Mouse (Mus musculus): ENCODE data around the gene Nat9. TPM values are rescaled to one million over a fixed set of nuclear protein-coding genes. Genes with fewer than 3 reads are reported as not detected.

Gene Nat9
- polyA plus RNA-seq, 1 experiment from 2014 or later: 20.8 TPM

GRCm38 (mm10) chr11:115188539-115189231 is 1.0 kb upstream of the Nat9 start:
- Histone ChIP-seq H3K27ac (ENCODE audit: low read length) (no peak overlapping the region; the same call in 1 of the 2 replicates), H3K27me3 (ENCODE audit: control insufficient read depth, insufficient read depth, low read length) (no peaks in the 10 kb centered on the region), H3K36me3 (ENCODE audit: control insufficient read depth, insufficient read depth) (peaks cover 3% of the 10 kb centered on the region; the same call in 1 of the 2 replicates), H3K4me3 (ENCODE audit: low read length) (no peak overlapping the region), H3K4me1 (ENCODE audit: control insufficient read depth, insufficient read depth, low read length) (peaks cover 22% of the 10 kb centered on the region), H3K9me3 (replicated peaks; ENCODE audit: control insufficient read depth, low read length) (no peaks in the 10 kb centered on the region), H3K9ac (ENCODE audit: low read length) (no peak overlapping the region), H3K4me2 (ENCODE audit: low read depth, low read length) (no peak overlapping the region; the same call in 1 of the 2 replicates)
- ATAC-seq (replicated peaks; ENCODE audit: extremely low read depth, insufficient read depth, low FRiP score): no peak
- WGBS: 80% methylated on average over 13 of the region's 13 CpGs

- Histone ChIP-seq H3K27me3 (ENCODE audit: control insufficient read depth, insufficient read depth, low read length) (no peaks in the 10 kb centered on the region), H3K4me3 (ENCODE audit: low read length) (peak within 1 kb of the TSS; percentile 70), H3K36me3 (ENCODE audit: control insufficient read depth, insufficient read depth) (peaks cover 3% of the 10 kb centered on the region; the same call in 1 of the 2 replicates), H3K27ac (ENCODE audit: low read length) (peak within 1 kb of the TSS; percentile 83), H3K4me2 (ENCODE audit: low read depth, low read length) (peak within 1 kb of the TSS; percentile 78), H3K9ac (ENCODE audit: low read length) (peak within 1 kb of the TSS; percentile 82), H3K9me3 (replicated peaks; ENCODE audit: control insufficient read depth, low read length) (no peaks in the 10 kb centered on the region), H3K4me1 (ENCODE audit: control insufficient read depth, insufficient read depth, low read length) (peaks cover 19% of the 10 kb centered on the region)
- peak; percentile 93 for ATAC-seq (replicated peaks; ENCODE audit: extremely low read depth, insufficient read depth, low FRiP score)
- WGBS: under 1% methylated on average over 39 of the region's 39 CpGs
Observed at GRCm38 (mm10) chr11:115187224-115187639, 427 bp downstream of the Nat9 start, which contains the start of gene Tmem104. Gene Tmem104, plus strand, starts transcription at chr11:115187487.

- Histone ChIP-seq H3K27me3 (ENCODE audit: control insufficient read depth, insufficient read depth, low read length) (no peaks in the 10 kb centered on the region), H3K27ac (ENCODE audit: low read length) (no peak overlapping the region), H3K4me2 (ENCODE audit: low read depth, low read length) (no peak overlapping the region), H3K36me3 (ENCODE audit: control insufficient read depth, insufficient read depth) (peaks cover 1% of the 10 kb centered on the region; the same call in 1 of the 2 replicates), H3K4me1 (ENCODE audit: control insufficient read depth, insufficient read depth, low read length) (peaks cover 15% of the 10 kb centered on the region), H3K9me3 (replicated peaks; ENCODE audit: control insufficient read depth, low read length) (no peaks in the 10 kb centered on the region), H3K4me3 (ENCODE audit: low read length) (no peak overlapping the region), H3K9ac (ENCODE audit: low read length) (no peak overlapping the region)
- 21% methylated on average over 4 of the region's 4 CpGs for WGBS
- no peak for ATAC-seq (replicated peaks; ENCODE audit: extremely low read depth, insufficient read depth, low FRiP score)
Observed at GRCm38 (mm10) chr11:115184973-115185372, 2.7 kb downstream of the Nat9 start.

GRCm38 (mm10) chr11:115181913-115182638 is 5.6 kb downstream of the Nat9 start:
- H3K27me3 ChIP-seq (ENCODE audit: control insufficient read depth, insufficient read depth, low read length): no peaks in the 10 kb centered on the region
- H3K4me2 ChIP-seq (ENCODE audit: low read depth, low read length): no peak overlapping the region
- no peak overlapping the region for H3K9ac ChIP-seq (ENCODE audit: low read length)
- no peaks in the 10 kb centered on the region for H3K36me3 ChIP-seq (ENCODE audit: control insufficient read depth, insufficient read depth)
- no peaks in the 10 kb centered on the region for H3K9me3 ChIP-seq (replicated peaks; ENCODE audit: control insufficient read depth, low read length)
- H3K27ac ChIP-seq (ENCODE audit: low read length): no peak overlapping the region
- WGBS: 16% methylated on average over 12 of the region's 12 CpGs
- peaks cover 9% of the 10 kb centered on the region for H3K4me1 ChIP-seq (ENCODE audit: control insufficient read depth, insufficient read depth, low read length)
- no peak for ATAC-seq (replicated peaks; ENCODE audit: extremely low read depth, insufficient read depth, low FRiP score)
- H3K4me3 ChIP-seq (ENCODE audit: low read length): no peak overlapping the region

- no peak overlapping the region for H3K27ac ChIP-seq (ENCODE audit: low read length)
- H3K4me3 ChIP-seq (ENCODE audit: low read length): no peak overlapping the region
- H3K9me3 ChIP-seq (replicated peaks; ENCODE audit: control insufficient read depth, low read length): no peaks in the 10 kb centered on the region
- WGBS: 72% methylated on average over 6 of the region's 6 CpGs
- H3K4me1 ChIP-seq (ENCODE audit: control insufficient read depth, insufficient read depth, low read length): peaks cover 4% of the 10 kb centered on the region; the same call in 1 of the 2 replicates
- H3K27me3 ChIP-seq (ENCODE audit: control insufficient read depth, insufficient read depth, low read length): no peaks in the 10 kb centered on the region
- H3K4me2 ChIP-seq (ENCODE audit: low read depth, low read length): no peak overlapping the region
- ATAC-seq (replicated peaks; ENCODE audit: extremely low read depth, insufficient read depth, low FRiP score): no peak
- no peak overlapping the region for H3K9ac ChIP-seq (ENCODE audit: low read length)
- H3K36me3 ChIP-seq (ENCODE audit: control insufficient read depth, insufficient read depth): no peaks in the 10 kb centered on the region
Observed at GRCm38 (mm10) chr11:115179881-115180280, 7.8 kb downstream of the Nat9 start.

GRCm38 (mm10) chr11:115179191-115179590 is 8.5 kb downstream of the Nat9 start:
- Histone ChIP-seq H3K36me3 (ENCODE audit: control insufficient read depth, insufficient read depth) (no peaks in the 10 kb centered on the region), H3K9ac (ENCODE audit: low read length) (no peak overlapping the region), H3K9me3 (replicated peaks; ENCODE audit: control insufficient read depth, low read length) (no peaks in the 10 kb centered on the region), H3K27ac (ENCODE audit: low read length) (no peak overlapping the region), H3K4me3 (ENCODE audit: low read length) (no peak overlapping the region), H3K4me2 (ENCODE audit: low read depth, low read length) (no peak overlapping the region), H3K4me1 (ENCODE audit: control insufficient read depth, insufficient read depth, low read length) (peaks cover 4% of the 10 kb centered on the region; the same call in 1 of the 2 replicates), H3K27me3 (ENCODE audit: control insufficient read depth, insufficient read depth, low read length) (no peaks in the 10 kb centered on the region)
- WGBS: 58% methylated on average over 6 of the region's 6 CpGs
- ATAC-seq (replicated peaks; ENCODE audit: extremely low read depth, insufficient read depth, low FRiP score): no peak

- no peak overlapping the region for H3K9ac ChIP-seq (ENCODE audit: low read length)
- no peak overlapping the region for H3K4me3 ChIP-seq (ENCODE audit: low read length)
- H3K9me3 ChIP-seq (replicated peaks; ENCODE audit: control insufficient read depth, low read length): no peaks in the 10 kb centered on the region
- H3K4me2 ChIP-seq (ENCODE audit: low read depth, low read length): no peak overlapping the region
- H3K27me3 ChIP-seq (ENCODE audit: control insufficient read depth, insufficient read depth, low read length): no peaks in the 10 kb centered on the region
- ATAC-seq (replicated peaks; ENCODE audit: extremely low read depth, insufficient read depth, low FRiP score): no peak
- 82% methylated on average over 2 of the region's 2 CpGs for WGBS
- no peak overlapping the region for H3K27ac ChIP-seq (ENCODE audit: low read length)
- H3K36me3 ChIP-seq (ENCODE audit: control insufficient read depth, insufficient read depth): no peaks in the 10 kb centered on the region
- peaks cover 7% of the 10 kb centered on the region; the same call in 1 of the 2 replicates for H3K4me1 ChIP-seq (ENCODE audit: control insufficient read depth, insufficient read depth, low read length)
Observed at GRCm38 (mm10) chr11:115178766-115179165, 8.9 kb downstream of the Nat9 start.

GRCm38 (mm10) chr11:115177559-115178195 is 10.0 kb downstream of the Nat9 start:
- ATAC-seq (replicated peaks; ENCODE audit: extremely low read depth, insufficient read depth, low FRiP score): no peak
- Histone ChIP-seq H3K4me3 (ENCODE audit: low read length) (no peak overlapping the region), H3K4me2 (ENCODE audit: low read depth, low read length) (no peak overlapping the region), H3K9me3 (replicated peaks; ENCODE audit: control insufficient read depth, low read length) (no peaks in the 10 kb centered on the region), H3K9ac (ENCODE audit: low read length) (no peak overlapping the region), H3K27me3 (ENCODE audit: control insufficient read depth, insufficient read depth, low read length) (no peaks in the 10 kb centered on the region), H3K4me1 (ENCODE audit: control insufficient read depth, insufficient read depth, low read length) (peaks cover 18% of the 10 kb centered on the region), H3K36me3 (ENCODE audit: control insufficient read depth, insufficient read depth) (no peaks in the 10 kb centered on the region), H3K27ac (ENCODE audit: low read length) (no peak overlapping the region)
- 43% methylated on average over 10 of the region's 10 CpGs for WGBS
